In genomic region chr9:4308628-4309350, GRCm38 (mm10) we compare ENCODE assay signal across 8 mouse cellular contexts. TPM values are rescaled to one million over a fixed set of nuclear protein-coding genes. Genes with fewer than 3 reads are reported as not detected.
DNase-seq lines count a peak whose midpoint lies in the region; ATAC-seq and TF ChIP-seq lines count a peak whose summit lies in the region.

No protein-coding gene starts in this region.

- peak overlapping the region; percentile 82 for H3K4me2 ChIP-seq in kidney, postnatal 0 days (ENCODE audit: low read length)
- peak overlapping the region; percentile 64 for H3K4me2 ChIP-seq in hindbrain, embryonic 13.5 days
- peak overlapping the region; percentile 66 for H3K4me2 ChIP-seq in midbrain, embryonic 11.5 days

- 0 out of 2 replicates have a peak, but pooled peaks cover 3% of the 10 kb centered on the region for H3K4me1 ChIP-seq in kidney, postnatal 0 days (replicated peaks; ENCODE audit: insufficient read depth, low read length)
- H3K4me1 ChIP-seq in hindbrain, embryonic 13.5 days (replicated peaks) = peaks cover 22% of the 10 kb centered on the region
- peaks cover 11% of the 10 kb centered on the region for H3K4me1 ChIP-seq in midbrain, embryonic 11.5 days (ENCODE audit: control insufficient read depth, insufficient read depth, low read length)

- H3K27ac ChIP-seq in kidney, postnatal 0 days = peak overlapping the region; percentile 70
- H3K27ac ChIP-seq in hindbrain, embryonic 13.5 days = peak overlapping the region; percentile 95
- H3K27ac ChIP-seq in midbrain, embryonic 11.5 days (ENCODE audit: low read depth, low read length) = peak overlapping the region; percentile 36; the same call in 1 of the 2 replicates

- DNase-seq in kidney, postnatal 0 days (ENCODE audit: low spot score) = peak; percentile 31
- DNase-seq in kidney, postnatal 36 days = no peak
- DNase-seq in c-Kit-negative CD71-positive TER-119-positive erythroid progenitor cells, embryonic 14.5 days (ENCODE audit: low read depth, low spot score) = peak; percentile 11
- peak; percentile 89 for DNase-seq in midbrain, embryonic 11.5 days (ENCODE audit: low spot score, missing footprints)
- DNase-seq in cerebellum, adult 8-10 months = no peak
- DNase-seq in cerebellum, postnatal 36 days = no peak
- no peak for DNase-seq in gastrocnemius, postnatal 10 days

- H3K36me3 ChIP-seq in kidney, postnatal 0 days (ENCODE audit: insufficient read depth, low read length) = no peaks in the 10 kb centered on the region
- H3K36me3 ChIP-seq in hindbrain, embryonic 13.5 days = no peaks in the 10 kb centered on the region
- no peaks in the 10 kb centered on the region for H3K36me3 ChIP-seq in midbrain, embryonic 11.5 days (ENCODE audit: control insufficient read depth, insufficient read depth, low read length)

- peak; percentile 41 for ATAC-seq in kidney, postnatal 0 days (replicated peaks; ENCODE audit: low FRiP score, low read depth)
- ATAC-seq in hindbrain, embryonic 13.5 days (ENCODE audit: low FRiP score) = no peak; the same call in 1 of the 2 replicates
- peak; percentile 63 for ATAC-seq in midbrain, embryonic 11.5 days (ENCODE audit: low FRiP score)

- H3K9me3 ChIP-seq in kidney, postnatal 0 days (replicated peaks; ENCODE audit: low read length) = no peaks in the 10 kb centered on the region
- no peaks in the 10 kb centered on the region for H3K9me3 ChIP-seq in hindbrain, embryonic 13.5 days
- no peaks in the 10 kb centered on the region for H3K9me3 ChIP-seq in midbrain, embryonic 11.5 days (ENCODE audit: control insufficient read depth, low read length)

- peak overlapping the region; percentile 51 for H3K9ac ChIP-seq in kidney, postnatal 0 days (ENCODE audit: low read depth, low read length)
- H3K9ac ChIP-seq in hindbrain, embryonic 13.5 days = peak overlapping the region; percentile 88
- peak overlapping the region; percentile 80 for H3K9ac ChIP-seq in midbrain, embryonic 11.5 days (ENCODE audit: low read length)

- TF ChIP-seq CTCF in kidney, postnatal 0 days (IDR thresholded peaks at IDR 0.05; ENCODE audit: low read depth) = no peak

- H3K4me3 ChIP-seq in kidney, postnatal 0 days (replicated peaks; ENCODE audit: low read depth, low read length) = peak overlapping the region; percentile 65
- H3K4me3 ChIP-seq in hindbrain, embryonic 13.5 days = peak overlapping the region; percentile 75
- H3K4me3 ChIP-seq in midbrain, embryonic 11.5 days (ENCODE audit: low read depth, low read length) = peak overlapping the region; percentile 67

- H3K27me3 ChIP-seq in kidney, postnatal 0 days (ENCODE audit: insufficient read depth, low read length) = no peaks in the 10 kb centered on the region
- H3K27me3 ChIP-seq in hindbrain, embryonic 13.5 days = no peaks in the 10 kb centered on the region
- no peaks in the 10 kb centered on the region for H3K27me3 ChIP-seq in midbrain, embryonic 11.5 days (ENCODE audit: control insufficient read depth, insufficient read depth, low read length)

- WGBS in kidney, postnatal 0 days = under 1% methylated on average over 36 of the region's 36 CpGs
- WGBS in hindbrain, embryonic 13.5 days = under 1% methylated on average over 36 of the region's 36 CpGs
- under 1% methylated on average over 36 of the region's 36 CpGs for WGBS in midbrain, embryonic 11.5 days

RNA-seq across cellular contexts. Expression of gene Aasdhppt, which starts 0.5 kb away (rescaled TPM):
- 40.0 and 43.1 TPM in 2 replicates for polyA plus RNA-seq in kidney, postnatal 0 days (2015; fragmentation: Nextera tagmentation; extraction: Ambion mirVana)
- 33.9 and 34.5 TPM in 2 replicates for polyA plus RNA-seq in hindbrain, embryonic 13.5 days (2015; fragmentation: Nextera tagmentation; extraction: Ambion mirVana)
- 38.0 and 40.6 TPM in 2 replicates for polyA plus RNA-seq in midbrain, embryonic 11.5 days (2014; fragmentation: Nextera tagmentation; extraction: Ambion mirVana)
- 10 to 100 TPM; 12.3 to 13.3 TPM for total RNA-seq in gastrocnemius, postnatal 10 days (2021)

RNA-seq across cellular contexts. Expression of gene Kbtbd3, which starts 0.8 kb away (rescaled TPM):
- polyA plus RNA-seq in kidney, postnatal 0 days (2015; fragmentation: Nextera tagmentation; extraction: Ambion mirVana) = 8.3 and 10.5 TPM in 2 replicates
- 11.4 and 11.8 TPM in 2 replicates for polyA plus RNA-seq in hindbrain, embryonic 13.5 days (2015; fragmentation: Nextera tagmentation; extraction: Ambion mirVana)
- polyA plus RNA-seq in midbrain, embryonic 11.5 days (2014; fragmentation: Nextera tagmentation; extraction: Ambion mirVana) = 8.1 and 8.3 TPM in 2 replicates
- total RNA-seq in gastrocnemius, postnatal 10 days (2021) = 1 to 10 TPM; 3.2 to 3.8 TPM

Comparison
In these comparisons a context has a peak if more than half of its experiments do, and no peak if none do; other contexts are left out.
1. DNase-seq: peak in kidney, postnatal 0 days (single experiment), c-Kit-negative CD71-positive TER-119-positive erythroid progenitor cells, embryonic 14.5 days (single experiment) and midbrain, embryonic 11.5 days (single experiment); none in kidney, postnatal 36 days (0 of 2), cerebellum, adult 8-10 months (single experiment), cerebellum, postnatal 36 days (0 of 2) and gastrocnemius, postnatal 10 days (single experiment).
2. H3K27ac ChIP-seq: peak in every context shown above with its lines; median percentile 95 in hindbrain, embryonic 13.5 days; 70 in kidney, postnatal 0 days; 36 in midbrain, embryonic 11.5 days.
3. Peak in every context shown above with its lines, with median percentiles within 50 percentile points of each other: H3K4me2 ChIP-seq, H3K4me3 ChIP-seq and H3K9ac ChIP-seq.